Mouse (Mus musculus) c-Kit-positive CD71-negative TER-119-negative erythroid progenitor cells, embryonic 14.5 days (primary cell): ENCODE results near the gene Esyt3.

Experiments used
- DNase-seq: peaks from one replicate; pipeline ENCODE4 v3.0.0-alpha.2; 2013; ENCODE audit warnings: low read depth

Gene Esyt3

DNA sequence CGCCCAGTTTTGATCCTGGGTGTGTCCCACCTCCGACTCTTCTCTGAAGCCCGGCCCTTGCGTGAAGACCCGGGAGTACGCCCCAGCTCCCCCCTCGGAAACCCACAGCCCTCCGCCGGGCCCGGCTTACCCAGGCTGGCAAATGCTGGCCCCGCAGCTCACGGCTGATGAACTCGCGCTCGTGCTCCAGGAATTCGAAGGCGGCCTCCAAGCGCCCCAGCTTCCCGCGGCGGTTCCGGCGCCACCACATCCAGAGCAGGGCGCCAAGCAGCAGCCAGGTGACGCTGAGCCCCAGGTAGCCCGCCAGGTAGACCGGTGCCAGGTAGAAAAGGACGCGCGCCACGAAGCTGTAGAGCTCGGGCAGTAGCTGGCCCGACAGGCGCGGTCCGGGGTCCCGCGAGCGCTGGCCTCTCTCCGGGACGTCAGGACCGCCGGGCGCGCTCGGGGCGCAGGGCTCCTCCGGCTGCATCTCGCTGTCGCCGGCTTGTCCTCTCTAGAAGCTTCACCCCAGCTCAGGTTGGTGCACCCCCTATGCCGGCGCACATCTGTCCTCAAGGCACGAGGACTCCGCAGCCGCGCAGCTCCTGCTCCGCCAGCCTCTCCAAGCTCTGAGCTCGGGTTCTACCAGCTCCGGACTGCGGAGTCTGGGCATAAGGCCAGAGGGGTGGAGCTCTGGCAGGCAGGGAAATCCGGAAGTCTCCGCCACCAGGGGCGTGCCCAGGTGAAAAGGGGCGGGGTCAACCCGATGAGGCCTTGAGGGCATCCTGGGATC is at the start of gene Esyt3:
Gene Esyt3, minus strand, starts transcription at position 637 of the 772 bp plus-strand sequence.
- DNase-seq = no peak

DNA sequence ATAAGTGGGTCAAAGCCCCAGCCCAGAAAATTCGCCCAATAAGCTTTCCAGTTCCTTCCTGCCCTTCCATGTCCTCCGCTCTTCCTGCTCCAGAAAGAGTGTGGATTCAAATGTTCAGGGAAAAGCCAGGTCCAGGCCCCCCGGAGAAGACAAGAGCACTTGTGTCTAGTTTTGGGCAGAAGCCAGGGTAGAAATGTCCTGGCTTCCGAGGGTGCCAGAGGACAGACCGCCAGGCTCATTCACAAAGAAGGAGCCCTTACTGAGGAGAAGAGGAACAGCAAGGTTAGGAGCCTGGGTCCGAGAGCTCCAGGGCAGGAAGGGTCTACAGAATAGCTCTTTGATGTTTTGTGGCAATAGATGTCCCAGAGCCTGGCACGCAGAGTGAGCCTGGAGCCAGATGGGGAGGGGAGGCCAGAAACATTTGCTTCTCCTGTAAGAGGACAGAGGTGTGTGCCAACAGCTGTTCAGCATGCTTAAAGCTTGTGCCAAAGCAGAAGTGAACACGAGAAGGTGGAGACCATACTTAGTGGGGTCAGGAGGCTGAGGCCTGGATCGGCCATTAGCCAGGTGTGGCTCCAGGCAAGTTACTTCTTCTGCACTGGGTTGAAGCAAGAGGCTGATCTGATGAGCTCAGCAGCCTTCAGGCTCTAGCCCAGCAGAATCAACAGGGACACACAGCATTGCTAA is 43.1 kb upstream of the Esyt3 start:
- no peak for DNase-seq

DNA sequence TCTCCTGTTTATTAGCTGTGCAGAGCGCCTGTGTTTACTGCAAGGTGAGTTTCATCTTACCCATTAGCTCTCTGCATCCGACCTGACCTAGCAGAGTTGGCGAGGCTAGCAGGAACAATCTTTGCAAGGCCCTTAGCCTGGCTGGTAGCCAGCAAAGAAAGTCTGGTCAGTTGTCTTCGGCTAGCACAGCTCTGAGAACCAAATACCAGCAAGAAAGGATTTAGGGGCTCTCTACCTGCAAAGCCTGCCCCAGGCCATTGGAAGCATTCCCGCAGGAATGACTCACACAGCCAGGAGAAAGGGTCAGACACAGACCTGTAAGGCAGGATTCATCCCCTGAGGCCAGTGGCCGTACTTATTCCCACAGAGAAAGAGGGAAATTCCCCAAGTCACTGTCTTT is 42.4 kb upstream of the Esyt3 start:
- DNase-seq = no peak

DNA sequence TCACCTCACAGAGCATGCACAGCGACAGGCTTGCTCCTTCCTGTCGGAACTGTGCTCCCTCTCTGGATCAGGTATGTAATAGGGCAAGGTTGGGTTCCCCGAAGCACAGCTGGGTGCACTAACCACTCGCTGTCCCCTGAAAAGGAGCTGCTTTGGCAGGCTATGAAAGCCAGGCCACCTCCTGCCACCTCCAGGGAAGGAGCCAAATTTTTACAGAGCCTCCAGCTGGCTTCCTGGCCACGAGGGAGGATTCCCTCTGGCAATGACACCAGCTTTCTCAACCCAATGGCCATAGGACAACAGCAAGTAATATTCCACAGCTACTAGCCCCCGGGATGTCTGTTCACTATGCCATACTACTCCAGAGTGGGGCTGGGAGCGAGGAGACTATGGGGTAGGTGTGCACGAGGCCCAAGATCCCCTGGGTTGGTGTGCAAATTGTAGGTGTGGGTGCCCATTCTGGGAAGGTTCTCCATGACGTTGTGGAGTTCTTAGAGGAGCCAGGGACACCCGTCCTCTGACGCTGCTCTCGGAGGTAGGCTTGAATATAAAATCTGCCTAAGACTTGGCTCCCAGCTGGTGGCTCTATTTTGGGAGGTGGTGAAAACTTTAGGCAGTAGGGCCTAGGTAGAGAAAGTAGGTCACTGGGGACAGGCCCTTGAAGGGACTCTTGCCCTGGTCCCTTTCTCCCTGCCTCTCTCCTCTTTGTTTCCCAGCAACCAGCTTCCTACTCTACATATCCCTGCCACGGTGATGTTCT is 38.9 kb upstream of the Esyt3 start:
- DNase-seq = no peak

DNA sequence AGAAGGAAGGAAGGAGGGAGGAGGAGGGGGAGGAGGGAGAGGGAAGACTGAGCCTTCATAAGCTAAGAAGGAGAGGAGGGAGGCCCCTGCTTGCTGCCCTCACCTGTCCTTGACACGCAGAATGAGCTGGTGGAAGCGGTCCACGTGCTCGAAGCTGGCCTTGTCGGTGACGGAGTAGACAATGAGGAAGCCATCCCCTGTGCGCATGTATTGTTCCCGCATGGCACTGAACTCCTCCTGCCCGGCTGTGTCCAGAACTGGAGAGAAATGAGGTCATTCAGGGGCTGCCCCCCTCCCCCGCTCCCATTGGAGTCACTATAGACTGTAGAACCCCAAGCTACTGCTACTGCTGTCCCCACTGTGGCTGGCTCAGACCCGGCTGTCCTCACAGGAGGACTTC is 36.0 kb upstream of the Esyt3 start:
- no peak for DNase-seq

DNA sequence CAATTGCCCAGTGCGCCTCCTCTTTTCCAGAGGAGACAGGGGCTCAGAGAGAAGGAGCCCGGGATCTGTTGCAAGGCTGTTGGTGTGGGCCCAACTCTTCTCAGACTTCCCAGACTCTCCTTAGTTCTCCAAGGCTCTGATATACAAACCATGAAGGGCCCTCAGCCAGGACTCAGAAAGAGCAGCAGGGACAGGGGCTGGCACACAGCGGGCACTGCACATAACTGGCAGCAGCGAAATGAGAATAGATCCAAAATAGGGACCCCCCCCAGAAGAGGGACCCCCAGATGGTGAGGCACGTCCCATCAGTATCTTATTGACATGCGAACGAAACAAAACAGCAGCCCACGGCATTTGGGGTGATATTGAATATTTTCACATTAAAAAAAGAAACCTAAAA is 34.8 kb upstream of the Esyt3 start:
- DNase-seq = no peak

DNA sequence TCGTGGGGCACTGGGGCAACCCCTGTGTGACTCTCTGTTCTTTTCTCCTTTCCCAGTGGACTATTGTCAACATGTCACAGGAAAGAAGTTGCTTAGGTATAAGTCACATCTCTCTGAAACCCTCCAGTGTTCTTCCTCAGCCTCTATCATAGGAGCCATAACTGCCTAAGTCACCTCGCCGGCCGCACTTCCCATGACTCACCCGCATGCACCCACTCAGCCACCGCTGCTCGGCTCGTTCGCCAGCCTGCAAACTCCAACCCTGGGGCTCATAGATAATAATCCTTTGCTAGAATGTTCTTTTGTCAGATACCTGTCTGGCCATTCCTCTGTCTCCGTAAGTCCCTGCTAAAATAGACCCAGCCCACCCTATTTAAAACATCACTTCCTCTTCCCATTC is 33.2 kb upstream of the Esyt3 start:
- no peak for DNase-seq

DNA sequence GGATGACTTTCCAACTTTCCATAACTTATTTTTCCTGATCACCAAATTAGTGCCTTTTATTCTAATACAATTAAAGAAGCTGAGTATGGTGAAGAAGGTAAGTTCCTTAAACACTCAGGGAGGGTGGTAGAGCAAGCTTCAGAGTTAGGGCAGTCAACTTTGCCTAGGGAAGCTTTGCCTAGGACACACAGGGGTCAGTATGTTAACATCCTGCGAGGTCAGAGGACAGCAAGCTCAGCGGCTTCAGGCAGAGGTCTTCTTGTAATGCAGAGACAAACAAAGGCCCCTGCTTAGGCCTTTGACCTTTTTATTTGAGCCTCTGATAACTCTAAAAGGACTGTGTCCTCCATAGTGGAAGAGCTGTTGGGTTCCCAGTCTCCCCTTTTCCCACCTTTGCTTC is 32.4 kb upstream of the Esyt3 start:
- no peak for DNase-seq

DNA sequence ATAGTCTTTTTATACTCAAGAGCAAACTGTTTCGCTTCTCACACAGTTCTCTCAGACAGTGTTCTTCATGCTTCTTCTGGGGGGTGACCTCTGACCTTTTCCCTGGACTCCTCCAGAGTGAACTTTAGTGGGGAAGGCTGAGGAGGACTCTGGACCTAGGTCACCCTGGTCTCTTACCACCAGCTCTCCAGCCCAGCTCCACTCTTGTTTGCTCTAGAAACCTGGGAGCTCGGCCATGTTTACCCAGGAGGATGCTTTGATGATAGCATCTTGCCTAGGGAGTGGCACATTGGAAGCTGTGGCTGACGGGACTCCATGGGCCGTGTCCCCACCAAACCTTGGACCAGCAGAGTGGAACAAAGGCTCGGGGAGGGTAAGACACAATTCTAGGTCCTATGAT is 31.8 kb upstream of the Esyt3 start:
- no peak for DNase-seq

DNA sequence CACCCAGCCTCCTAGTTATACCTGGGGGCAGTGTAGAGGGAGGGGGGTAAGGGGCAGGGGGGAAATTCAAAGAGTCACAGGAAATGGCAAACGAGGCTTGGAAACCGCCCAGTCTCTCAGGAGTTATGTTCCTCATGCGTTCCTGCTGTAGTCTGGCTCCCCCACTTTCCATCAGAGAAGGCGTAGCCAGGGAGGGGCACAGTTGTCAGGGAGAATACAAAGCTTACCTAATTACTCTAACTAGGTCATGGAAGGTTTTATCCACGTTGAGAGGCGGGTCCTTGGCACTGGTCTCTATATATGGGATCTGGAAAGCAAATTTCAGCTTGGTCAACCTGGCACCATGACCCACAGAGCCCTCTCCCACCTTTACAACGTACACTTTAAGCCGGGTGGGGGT is 31.1 kb upstream of the Esyt3 start:
- DNase-seq = no peak

DNA sequence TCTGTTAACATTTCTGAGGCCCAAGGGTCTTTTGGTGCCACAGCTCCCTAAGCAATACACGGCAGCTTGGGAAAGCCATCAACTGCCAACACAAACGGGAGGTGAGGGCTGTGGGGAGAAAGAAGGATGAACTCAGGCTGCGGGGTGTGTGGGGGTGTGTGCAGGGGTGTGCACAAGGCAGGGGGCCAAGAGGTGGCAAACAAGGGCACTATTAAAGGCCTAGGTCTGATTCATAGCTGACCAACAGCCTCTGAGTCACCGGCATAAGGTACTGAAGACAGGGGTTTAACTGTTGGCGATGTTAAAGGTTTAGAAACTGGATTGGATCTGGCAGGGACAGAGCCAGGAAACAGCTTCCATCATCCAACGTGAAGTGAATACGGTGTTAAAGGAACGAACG is 30.5 kb upstream of the Esyt3 start:
- DNase-seq = no peak

DNA sequence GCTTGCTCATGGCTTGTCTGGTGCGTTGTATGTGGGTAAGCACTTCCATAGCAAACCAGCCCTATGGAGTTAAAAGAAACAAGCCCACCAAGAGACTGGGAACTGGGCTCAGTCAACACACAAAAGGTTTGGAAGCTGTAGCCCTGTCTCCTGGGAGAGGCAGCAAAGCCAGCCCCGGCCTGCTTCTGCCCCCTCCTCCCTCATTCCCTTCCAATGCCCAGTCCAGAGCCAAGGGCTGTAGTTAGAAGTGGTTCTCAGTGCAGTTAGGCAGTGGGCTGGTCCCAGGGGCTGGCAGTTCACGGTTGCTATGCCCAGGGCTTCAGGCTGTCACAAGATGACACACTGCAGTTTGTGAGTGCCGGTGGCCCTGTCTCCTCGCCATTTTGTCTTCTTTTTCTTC is 29.7 kb upstream of the Esyt3 start:
- no peak for DNase-seq

DNA sequence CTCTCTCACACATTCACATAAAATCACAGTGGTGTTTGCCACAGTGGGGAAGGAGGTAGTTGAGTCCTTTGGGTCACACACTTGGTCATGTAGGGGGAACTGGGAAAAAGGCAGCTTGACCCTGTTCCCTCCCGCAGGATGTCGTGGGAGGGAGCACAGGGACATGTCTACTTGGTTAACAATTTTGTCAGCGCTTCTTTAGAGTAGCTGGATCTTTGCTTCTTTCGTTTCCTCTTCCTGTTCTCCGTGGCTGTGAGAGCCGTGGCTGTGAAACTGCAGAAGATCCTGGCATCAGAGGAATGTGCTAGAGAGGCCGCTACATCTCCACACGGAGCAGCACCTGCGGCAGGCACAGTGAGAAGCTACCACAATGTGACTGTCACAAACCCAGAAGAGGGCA is 24.2 kb upstream of the Esyt3 start:
- no peak for DNase-seq

DNA sequence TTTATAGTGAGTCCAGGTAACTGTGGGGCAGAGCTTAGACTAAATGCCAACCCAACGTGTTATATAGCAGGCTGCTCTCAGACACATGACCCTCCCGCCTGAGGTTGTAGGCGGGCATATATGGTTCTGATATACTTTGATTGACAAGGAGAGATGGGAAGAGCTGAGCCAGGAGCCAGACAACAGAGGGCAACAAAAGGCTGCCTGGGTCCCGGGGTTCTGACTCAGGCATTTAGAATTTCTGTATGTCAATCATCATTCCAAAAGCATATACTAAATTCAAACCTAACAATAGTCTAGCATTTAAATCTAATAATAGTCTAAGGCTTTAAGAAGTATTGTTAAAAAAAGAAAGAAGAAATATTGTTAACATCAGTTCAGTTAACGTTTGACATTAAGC is 20.8 kb upstream of the Esyt3 start:
- no peak for DNase-seq

DNA sequence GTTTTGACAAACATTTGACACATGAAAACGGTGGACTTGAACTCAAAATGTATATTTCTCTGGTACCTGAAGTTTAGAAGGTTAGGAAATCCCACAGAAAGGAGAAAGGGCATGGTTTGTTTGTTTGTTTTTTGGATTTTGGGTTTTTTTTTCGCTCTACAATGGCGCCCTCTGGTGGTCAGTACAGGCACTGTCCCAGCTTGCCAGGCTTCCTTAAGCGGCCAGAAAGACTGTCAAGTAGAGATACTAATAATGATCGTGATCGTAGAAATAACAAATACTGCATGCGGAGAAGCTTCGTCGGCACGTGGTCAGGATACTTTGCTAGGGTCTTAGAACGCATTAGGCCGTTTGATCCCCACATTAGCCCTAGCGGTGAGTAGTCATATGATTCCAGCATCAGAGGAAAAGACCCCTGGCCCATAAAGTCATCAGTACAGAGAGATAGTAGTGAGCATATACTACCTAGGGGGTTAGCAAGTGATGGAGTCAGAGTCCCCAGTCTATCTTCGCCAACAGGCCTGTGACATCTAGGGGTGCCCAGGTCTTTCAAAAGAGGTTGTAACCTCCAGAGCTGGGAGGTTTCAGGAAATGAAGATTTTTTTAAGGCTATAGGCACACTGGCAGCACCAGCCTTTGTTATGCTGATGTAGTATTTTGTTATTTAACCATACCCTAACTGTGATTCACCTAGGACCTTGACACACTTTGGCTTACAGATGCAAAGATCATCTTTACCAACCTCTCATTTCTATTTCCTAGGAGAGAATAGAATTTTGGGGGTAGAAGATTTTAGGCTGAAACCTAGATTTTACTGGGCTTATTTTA is 18.4 kb upstream of the Esyt3 start:
- peak; percentile 40 for DNase-seq

DNA sequence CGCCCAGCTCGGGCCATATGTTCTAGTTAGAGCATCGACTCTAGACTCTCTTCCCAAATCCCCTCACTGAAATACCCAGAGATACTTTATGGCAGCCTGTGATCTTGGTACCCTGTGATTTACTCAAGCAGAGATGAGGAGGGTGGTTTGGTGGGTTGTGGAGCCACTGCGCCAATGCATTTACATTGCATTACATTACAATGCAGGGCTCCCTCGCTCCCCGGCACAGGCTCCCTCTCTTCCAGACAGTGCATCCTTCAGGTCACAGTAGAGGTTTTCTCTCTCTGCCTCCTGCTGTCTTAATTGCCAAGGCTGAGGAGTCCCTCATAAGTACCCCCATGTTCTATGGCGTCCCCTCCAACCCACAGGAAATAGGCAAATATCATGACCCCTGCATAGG is 10.1 kb upstream of the Esyt3 start:
- no peak for DNase-seq

DNA sequence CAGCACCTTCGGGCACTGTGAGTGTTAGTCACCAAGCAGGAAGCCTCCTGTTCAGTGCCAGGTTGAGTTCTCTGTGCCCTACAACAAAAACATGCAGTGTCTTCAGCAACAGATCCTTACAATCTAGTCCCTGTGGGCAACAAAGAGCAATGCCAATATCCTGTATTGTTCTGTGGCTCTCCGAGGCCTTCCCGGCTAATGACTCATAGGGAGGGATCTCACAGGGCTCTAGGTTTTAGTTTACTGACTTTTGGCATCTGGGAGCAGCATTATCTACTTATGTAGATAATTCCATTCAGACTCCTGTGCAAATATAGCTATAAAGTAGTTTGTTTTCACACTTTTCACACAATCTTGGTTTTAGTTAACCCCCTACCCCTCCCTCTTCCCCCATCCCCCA is 7.5 kb upstream of the Esyt3 start:
- DNase-seq = no peak

DNA sequence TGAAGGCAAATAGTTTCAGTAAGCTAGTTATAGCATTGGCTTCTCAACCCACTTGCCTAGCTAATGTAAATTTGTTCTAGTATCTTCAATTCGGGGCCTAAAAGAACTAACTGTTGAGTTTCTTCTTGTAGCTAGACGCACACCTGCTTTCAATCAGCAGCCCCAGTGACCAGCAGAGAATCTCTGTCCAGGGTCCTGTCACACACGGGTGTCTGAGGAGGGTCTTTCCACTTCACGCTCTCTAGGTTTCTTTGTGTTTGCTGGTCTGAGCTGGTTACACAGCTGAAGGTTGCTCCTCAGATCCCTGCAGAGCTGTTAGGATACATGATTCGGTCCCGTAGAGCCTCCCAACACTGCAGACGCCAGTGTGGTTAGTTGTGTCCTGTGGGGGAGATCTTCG is 4.7 kb upstream of the Esyt3 start:
- DNase-seq = no peak

DNA sequence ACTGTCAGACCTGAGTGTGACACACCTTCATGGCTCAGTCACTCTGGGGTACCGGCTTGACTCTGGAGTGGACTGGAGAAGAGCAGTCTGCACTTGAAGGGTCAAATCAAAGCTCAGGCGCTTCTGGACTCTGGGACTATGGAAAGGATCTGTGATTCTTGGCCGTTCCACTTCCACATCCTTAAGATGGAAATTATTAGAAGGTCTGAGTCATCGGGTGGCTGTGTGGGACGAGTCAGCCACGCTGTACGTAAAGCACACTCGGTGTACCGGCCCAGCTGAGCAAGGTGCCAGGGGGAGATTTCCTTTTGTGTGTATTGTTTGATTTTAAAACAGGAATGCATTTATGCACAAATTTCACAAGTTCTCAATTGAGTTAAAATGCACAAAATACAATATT is 3.6 kb upstream of the Esyt3 start:
- DNase-seq = no peak

DNA sequence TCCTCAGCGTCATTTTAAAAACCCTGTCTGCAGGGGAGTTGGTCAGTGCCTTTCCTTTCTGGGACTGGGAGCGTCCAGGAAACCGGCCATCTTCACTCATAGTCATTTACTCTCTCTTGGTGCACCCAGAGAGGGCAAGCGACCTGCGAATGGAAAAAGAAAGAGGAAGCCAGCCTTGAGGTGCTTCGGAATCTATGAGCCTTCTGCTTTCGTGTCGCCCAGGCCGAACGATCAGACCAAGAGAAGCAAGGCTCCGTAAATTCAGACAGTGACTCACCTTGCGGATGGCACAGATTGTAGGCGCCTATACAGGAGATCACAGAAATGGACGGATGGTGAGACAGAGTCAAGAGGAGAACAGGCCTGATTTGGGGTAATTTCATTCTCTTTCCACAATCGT is 655 bp upstream of the Esyt3 start:
- DNase-seq = no peak

DNA sequence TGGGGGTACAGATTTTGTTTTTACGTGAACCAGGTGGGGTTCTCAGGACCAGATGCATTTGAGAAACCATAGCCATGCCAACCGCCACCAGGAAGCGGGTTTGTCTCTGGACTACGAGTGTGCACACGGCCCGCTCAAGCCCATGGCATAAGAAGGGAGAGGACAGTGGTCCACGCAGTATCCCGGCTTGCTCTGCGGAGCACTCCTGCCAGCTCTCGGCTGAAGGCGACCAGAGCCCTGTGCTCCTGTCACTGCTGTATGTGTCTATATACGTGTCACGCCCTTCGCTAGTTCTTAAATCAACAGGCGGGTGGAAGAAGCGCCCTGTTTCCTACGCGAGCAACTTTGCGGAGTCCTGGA is 816 bp downstream of the Esyt3 start:
- DNase-seq = no peak

DNA sequence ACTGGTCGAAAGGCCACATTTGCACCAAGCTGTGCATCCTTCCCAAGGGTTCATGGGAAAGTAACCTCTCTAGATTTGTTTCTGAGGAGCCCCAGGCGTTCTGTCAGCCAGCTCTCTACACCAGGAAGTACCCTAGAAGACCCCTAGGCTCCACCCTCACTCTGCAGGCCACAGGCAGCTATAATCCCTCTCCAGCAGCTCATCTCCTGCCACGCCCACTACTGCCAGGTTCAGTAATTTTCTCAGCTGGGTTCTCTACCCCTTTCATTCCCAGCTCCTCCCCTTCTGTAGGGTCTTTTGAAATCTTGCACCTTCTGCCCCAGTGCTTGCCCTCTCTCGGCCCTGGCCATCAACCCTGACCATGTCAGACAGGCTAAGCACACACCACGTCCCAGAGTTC is 2.4 kb downstream of the Esyt3 start:
- no peak for DNase-seq
